Mouse (Mus musculus) spleen, adult 2 months (tissue): Measurements from ENCODE around the gene Arid1b.

Source experiments
- CTCF ChIP-seq: fragments of 200-500 bp; IDR thresholded peaks from 2 replicates; pipeline ENCODE4 v1.5.1; 2011; ENCODE audit warnings: mild to moderate bottlenecking, inconsistent platforms; ENCODE audit not compliant: insufficient read depth, insufficient read length, insufficient replicate concordance; ENCODE audit errors: extremely low read depth
- POLR2A ChIP-seq: fragments of 200-500 bp; IDR thresholded peaks from 2 replicates; pipeline ENCODE4 v1.6.1; 2011; ENCODE audit warnings: low read depth, low read length, inconsistent platforms

GRCm38 (mm10) chr17:5388351-5388750 is 394.2 kb downstream of the Arid1b start:
- TF ChIP-seq CTCF (no peak), POLR2A (no peak)
